8 mouse cellular contexts compared by ENCODE assay signal in genomic region chr6:84134722-84135394, GRCm38 (mm10).
DNase-seq lines count a peak whose midpoint lies in the region; ATAC-seq and TF ChIP-seq lines count a peak whose summit lies in the region.

No protein-coding gene starts in this region.

- H3K4me1 ChIP-seq in liver, adult 2 months (ENCODE audit: control insufficient read depth, insufficient read depth, low read length): peaks cover 2% of the 10 kb centered on the region
- H3K4me1 ChIP-seq in liver, postnatal 0 days (ENCODE audit: insufficient read depth): no peaks in the 10 kb centered on the region
- H3K4me1 ChIP-seq in embryonic facial prominence, embryonic 10.5 days: peaks cover 35% of the 10 kb centered on the region
- no peaks in the 10 kb centered on the region for H3K4me1 ChIP-seq in hindbrain, postnatal 0 days (ENCODE audit: insufficient read depth, low read length)
- H3K4me1 ChIP-seq in lung, embryonic 16.5 days (replicated peaks; ENCODE audit: control insufficient read depth, insufficient read depth, low read length): peaks cover 6% of the 10 kb centered on the region; the same call in 1 of the 2 replicates
- peaks cover 7% of the 10 kb centered on the region; the same call in 1 of the 2 replicates for H3K4me1 ChIP-seq in stomach, embryonic 15.5 days

- WGBS in liver, adult 2 months: 64% methylated on average over 23 of the region's 23 CpGs
- 73% methylated on average over 23 of the region's 23 CpGs for WGBS in liver, postnatal 0 days (ENCODE audit: insufficient replicate concordance)
- WGBS in embryonic facial prominence, embryonic 10.5 days: 26% methylated on average over 23 of the region's 23 CpGs
- 18% methylated on average over 22 of the region's 23 CpGs for WGBS in hindbrain, postnatal 0 days
- 29% methylated on average over 23 of the region's 23 CpGs for WGBS in lung, embryonic 16.5 days
- WGBS in stomach, embryonic 15.5 days: 26% methylated on average over 23 of the region's 23 CpGs

- H3K27me3 ChIP-seq in liver, adult 2 months (ENCODE audit: control insufficient read depth, insufficient read depth, low read length): no peaks in the 10 kb centered on the region
- H3K27me3 ChIP-seq in liver, postnatal 0 days (ENCODE audit: insufficient read depth, low read length): no peaks in the 10 kb centered on the region
- H3K27me3 ChIP-seq in embryonic facial prominence, embryonic 10.5 days (replicated peaks; ENCODE audit: low read depth, poor library complexity, severe bottlenecking): no peaks in the 10 kb centered on the region
- no peaks in the 10 kb centered on the region for H3K27me3 ChIP-seq in hindbrain, postnatal 0 days (ENCODE audit: insufficient read depth, low read length)
- H3K27me3 ChIP-seq in lung, embryonic 16.5 days (ENCODE audit: control insufficient read depth, insufficient read depth, low read depth, low read length): no peaks in the 10 kb centered on the region
- H3K27me3 ChIP-seq in stomach, embryonic 15.5 days (replicated peaks): no peaks in the 10 kb centered on the region

- ATAC-seq in liver, postnatal 0 days: no peak
- ATAC-seq in hindbrain, postnatal 0 days: peak; percentile 79
- ATAC-seq in lung, embryonic 16.5 days (ENCODE audit: low read depth): peak; percentile 51; the same call in 1 of the 2 replicates
- peak; percentile 70; the same call in 1 of the 2 replicates for ATAC-seq in stomach, embryonic 15.5 days (ENCODE audit: insufficient read depth, low FRiP score, low read depth)
- no peak for ATAC-seq in activated CD4-positive, CD25-positive, alpha-beta regulatory T cell, adult 4 months

- no peaks in the 10 kb centered on the region for H3K79me2 ChIP-seq in liver, adult 2 months (ENCODE audit: control insufficient read depth, insufficient read depth, low read length)

- no peaks in the 10 kb centered on the region for H3K9me3 ChIP-seq in liver, postnatal 0 days (ENCODE audit: low read length)
- H3K9me3 ChIP-seq in embryonic facial prominence, embryonic 10.5 days: no peaks in the 10 kb centered on the region
- no peaks in the 10 kb centered on the region for H3K9me3 ChIP-seq in hindbrain, postnatal 0 days (ENCODE audit: low read length)
- H3K9me3 ChIP-seq in lung, embryonic 16.5 days (ENCODE audit: control insufficient read depth, low read length): no peaks in the 10 kb centered on the region
- H3K9me3 ChIP-seq in stomach, embryonic 15.5 days: no peaks in the 10 kb centered on the region

- H3K4me2 ChIP-seq in liver, postnatal 0 days (ENCODE audit: low read depth, low read length): no peak overlapping the region
- peak overlapping the region; percentile 14; the same call in 1 of the 2 replicates for H3K4me2 ChIP-seq in hindbrain, postnatal 0 days (ENCODE audit: low read depth, low read length)
- no peak overlapping the region for H3K4me2 ChIP-seq in lung, embryonic 16.5 days (ENCODE audit: low read depth, low read length)
- H3K4me2 ChIP-seq in stomach, embryonic 15.5 days: peak overlapping the region; percentile 23; the same call in 1 of the 2 replicates

- H3K36me3 ChIP-seq in liver, adult 2 months (ENCODE audit: control insufficient read depth, insufficient read depth, low read length): no peaks in the 10 kb centered on the region
- no peaks in the 10 kb centered on the region for H3K36me3 ChIP-seq in liver, postnatal 0 days (replicated peaks; ENCODE audit: insufficient read depth, low read length)
- no peaks in the 10 kb centered on the region for H3K36me3 ChIP-seq in embryonic facial prominence, embryonic 10.5 days (replicated peaks)
- H3K36me3 ChIP-seq in hindbrain, postnatal 0 days (ENCODE audit: insufficient read depth, low read length): no peaks in the 10 kb centered on the region
- no peaks in the 10 kb centered on the region for H3K36me3 ChIP-seq in lung, embryonic 16.5 days (ENCODE audit: control insufficient read depth, insufficient read depth, low read length)
- H3K36me3 ChIP-seq in stomach, embryonic 15.5 days: no peaks in the 10 kb centered on the region

- H3K4me3 ChIP-seq in liver, adult 2 months (ENCODE audit: insufficient read depth, low read depth, low read length): no peak overlapping the region
- no peak overlapping the region for H3K4me3 ChIP-seq in liver, postnatal 0 days (ENCODE audit: low read depth, low read length)
- peak overlapping the region; percentile 17; the same call in 1 of the 2 replicates for H3K4me3 ChIP-seq in embryonic facial prominence, embryonic 10.5 days
- no peak overlapping the region for H3K4me3 ChIP-seq in hindbrain, postnatal 0 days (ENCODE audit: low read length)
- H3K4me3 ChIP-seq in lung, embryonic 16.5 days (ENCODE audit: low read length): no peak overlapping the region
- no peak overlapping the region for H3K4me3 ChIP-seq in stomach, embryonic 15.5 days (replicated peaks)

- no peak for TF ChIP-seq CTCF in liver, adult 2 months (IDR thresholded peaks at IDR 0.05; ENCODE audit: low read depth, low read length)
- TF ChIP-seq CTCF in liver, postnatal 0 days (IDR thresholded peaks at IDR 0.05; ENCODE audit: low read depth): no peak
- no peak for TF ChIP-seq CTCF in hindbrain, postnatal 0 days (IDR thresholded peaks at IDR 0.05; ENCODE audit: low read depth)

- no peak overlapping the region for H3K27ac ChIP-seq in liver, adult 2 months (replicated peaks; ENCODE audit: insufficient read depth, low read depth, low read length)
- no peak overlapping the region for H3K27ac ChIP-seq in liver, postnatal 0 days (ENCODE audit: low read depth)
- peak overlapping the region; percentile 82 for H3K27ac ChIP-seq in embryonic facial prominence, embryonic 10.5 days (replicated peaks)
- no peak overlapping the region for H3K27ac ChIP-seq in hindbrain, postnatal 0 days
- H3K27ac ChIP-seq in lung, embryonic 16.5 days (ENCODE audit: low read length): no peak overlapping the region
- H3K27ac ChIP-seq in stomach, embryonic 15.5 days: no peak overlapping the region

- TF ChIP-seq POLR2A in liver, adult 2 months (IDR thresholded peaks at IDR 0.05; ENCODE audit: extremely low read depth, insufficient read depth, low read length): no peak

- no peak overlapping the region for H3K9ac ChIP-seq in liver, adult 2 months (ENCODE audit: low read depth, low read length)
- H3K9ac ChIP-seq in liver, postnatal 0 days (replicated peaks): no peak overlapping the region
- H3K9ac ChIP-seq in hindbrain, postnatal 0 days (replicated peaks; ENCODE audit: low read length): no peak overlapping the region
- no peak overlapping the region; the same call in 1 of the 2 replicates for H3K9ac ChIP-seq in lung, embryonic 16.5 days (ENCODE audit: low read length)
- H3K9ac ChIP-seq in stomach, embryonic 15.5 days: no peak overlapping the region

- TF ChIP-seq EP300 in liver, postnatal 0 days (IDR thresholded peaks at IDR 0.05; ENCODE audit: low read depth): no peak

- peak; percentile 74 for DNase-seq in liver, adult 2 months (ENCODE audit: extremely low read depth, low read depth, low spot score)
- no peak for DNase-seq in liver, postnatal 0 days
- DNase-seq in embryonic facial prominence, embryonic 10.5 days (ENCODE audit: low spot score): peak; percentile 71
- DNase-seq in hindbrain, postnatal 0 days (ENCODE audit: low spot score): peak; percentile 51
- no peak for DNase-seq in c-Kit-positive CD71-positive TER-119-positive erythroid progenitor cells, embryonic 14.5 days (ENCODE audit: low spot score)

Comparison
In these comparisons a context has a peak if more than half of its experiments do, and no peak if none do; other contexts are left out.
1. DNase-seq: peak in liver, adult 2 months (single experiment), embryonic facial prominence, embryonic 10.5 days (single experiment) and hindbrain, postnatal 0 days (single experiment); none in liver, postnatal 0 days (single experiment) and c-Kit-positive CD71-positive TER-119-positive erythroid progenitor cells, embryonic 14.5 days (single experiment).
2. ATAC-seq: peak in hindbrain, postnatal 0 days (single experiment), lung, embryonic 16.5 days (single experiment) and stomach, embryonic 15.5 days (single experiment); none in liver, postnatal 0 days (single experiment) and activated CD4-positive, CD25-positive, alpha-beta regulatory T cell, adult 4 months (single experiment).
3. H3K4me2 ChIP-seq: peak in hindbrain, postnatal 0 days (single experiment) and stomach, embryonic 15.5 days (single experiment); none in liver, postnatal 0 days (single experiment) and lung, embryonic 16.5 days (single experiment).